Mouse (Mus musculus): Measurements from ENCODE around the gene Spin2d. TPM values are rescaled to one million over a fixed set of nuclear protein-coding genes. Genes with fewer than 3 reads are reported as not detected.
"Not testable (repeated sequence)": the region's sequence is repeated elsewhere in the genome, so short reads cannot be mapped to it uniquely, and the experiment has no call there.

The Spin2d gene
- polyA plus RNA-seq (2015; fragmentation: Nextera tagmentation; extraction: Ambion mirVana) = not detected in 2 replicates

DNA sequence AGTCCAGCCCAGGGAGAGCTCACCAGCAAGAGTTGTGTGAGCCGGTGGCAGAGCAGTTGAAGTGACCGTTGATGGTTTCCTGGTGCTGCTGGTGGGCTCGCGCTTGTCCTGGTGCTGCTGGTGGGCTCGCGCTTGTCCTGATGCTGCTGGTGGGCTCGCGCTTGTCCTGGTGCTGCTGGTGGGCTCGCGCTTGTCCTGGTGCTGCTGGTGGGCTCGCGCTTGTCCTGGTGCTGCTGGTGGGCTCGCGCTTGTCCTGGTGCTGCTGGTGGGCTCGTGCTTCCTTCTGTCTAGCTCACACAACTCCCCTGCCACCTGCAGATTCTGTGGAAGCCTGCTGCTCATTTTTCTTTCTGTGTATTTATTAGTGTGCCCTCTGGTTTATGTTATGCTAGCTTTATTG, at the start of gene Spin2d:
TSS of gene Spin2d (minus strand) at position 101 of the 400 bp plus-strand sequence.
- H3K4me1 ChIP-seq (ENCODE audit: control insufficient read depth, insufficient read depth, low read length); H3K4me2 ChIP-seq (ENCODE audit: low read length); H3K9me3 ChIP-seq (replicated peaks; ENCODE audit: control insufficient read depth, low read length, poor library complexity, severe bottlenecking); ATAC-seq; H3K9ac ChIP-seq (ENCODE audit: low read depth, low read length); H3K36me3 ChIP-seq (ENCODE audit: control insufficient read depth, insufficient read depth, low read length); H3K4me3 ChIP-seq (ENCODE audit: low read depth, low read length); H3K27me3 ChIP-seq (ENCODE audit: control insufficient read depth, insufficient read depth, low read depth, low read length); H3K27ac ChIP-seq (ENCODE audit: low read length): not testable (repeated sequence)
- 84% methylated on average over 6 of the region's 15 CpGs for WGBS

- Histone ChIP-seq H3K4me1 (ENCODE audit: control insufficient read depth, insufficient read depth, low read length) (0 out of 2 replicates have a peak, but pooled peaks cover 3% of the 10 kb centered on the region), H3K9ac (ENCODE audit: low read depth, low read length) (no peak overlapping the region), H3K9me3 (replicated peaks; ENCODE audit: control insufficient read depth, low read length, poor library complexity, severe bottlenecking) (no peaks in the 10 kb centered on the region), H3K27ac (ENCODE audit: low read length) (no peak overlapping the region), H3K4me3 (ENCODE audit: low read depth, low read length) (no peak overlapping the region), H3K4me2 (ENCODE audit: low read length) (no peak overlapping the region), H3K27me3 (ENCODE audit: control insufficient read depth, insufficient read depth, low read depth, low read length) (no peaks in the 10 kb centered on the region), H3K36me3 (ENCODE audit: control insufficient read depth, insufficient read depth, low read length) (no peaks in the 10 kb centered on the region)
- ATAC-seq = no peak
- WGBS = 53% methylated on average over 1 of the region's 1 CpGs
Observed at GRCm38 (mm10) chrX:73225365-73225764, 48.6 kb upstream of the Spin2d start.

GRCm38 (mm10) chrX:73213819-73214564, 37.2 kb upstream of the Spin2d start, which contains the start of gene Xlr4b:
Xlr4b (plus strand) TSS chrX:73214333.
- H3K27ac ChIP-seq (ENCODE audit: low read length); H3K36me3 ChIP-seq (ENCODE audit: control insufficient read depth, insufficient read depth, low read length); H3K4me3 ChIP-seq (ENCODE audit: low read depth, low read length); H3K27me3 ChIP-seq (ENCODE audit: control insufficient read depth, insufficient read depth, low read depth, low read length); ATAC-seq; H3K9ac ChIP-seq (ENCODE audit: low read depth, low read length); H3K4me2 ChIP-seq (ENCODE audit: low read length); H3K9me3 ChIP-seq (replicated peaks; ENCODE audit: control insufficient read depth, low read length, poor library complexity, severe bottlenecking); H3K4me1 ChIP-seq (ENCODE audit: control insufficient read depth, insufficient read depth, low read length): not testable (repeated sequence)
- 78% methylated on average over 12 of the region's 19 CpGs for WGBS

GRCm38 (mm10) chrX:73191934-73192333, 15.1 kb upstream of the Spin2d start, which contains the start of gene Xlr3b:
Xlr3b (plus strand) TSS chrX:73192207.
- not testable (repeated sequence) for H3K4me2 ChIP-seq (ENCODE audit: low read length); H3K4me3 ChIP-seq (ENCODE audit: low read depth, low read length); H3K27ac ChIP-seq (ENCODE audit: low read length); H3K4me1 ChIP-seq (ENCODE audit: control insufficient read depth, insufficient read depth, low read length); H3K36me3 ChIP-seq (ENCODE audit: control insufficient read depth, insufficient read depth, low read length); H3K9me3 ChIP-seq (replicated peaks; ENCODE audit: control insufficient read depth, low read length, poor library complexity, severe bottlenecking); H3K9ac ChIP-seq (ENCODE audit: low read depth, low read length); H3K27me3 ChIP-seq (ENCODE audit: control insufficient read depth, insufficient read depth, low read depth, low read length)
- 91% methylated on average over 6 of the region's 12 CpGs for WGBS
- ATAC-seq = peak; percentile 68; the same call in 1 of the 2 replicates

DNA sequence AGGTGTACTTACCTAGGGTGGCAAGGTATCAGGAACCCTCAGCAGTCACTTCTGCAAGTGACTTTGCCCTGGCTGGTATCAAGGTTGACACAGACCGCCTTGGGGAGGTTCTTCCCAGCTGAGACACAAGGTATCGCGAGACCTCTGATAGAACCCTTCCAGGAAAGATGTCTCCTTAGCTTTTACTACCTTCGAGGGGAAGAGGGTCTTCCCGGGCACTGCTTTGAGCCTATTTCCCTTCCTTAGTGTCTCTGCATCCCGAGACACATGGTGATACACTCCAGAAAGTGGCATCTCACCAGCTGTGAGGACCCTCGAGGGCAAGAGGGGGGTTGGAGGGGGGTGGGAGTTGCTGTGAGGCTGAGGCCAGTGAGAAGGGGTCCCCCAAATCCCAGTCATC, 27.4 kb downstream of the Spin2d start, which contains the start of gene DXBay18:
TSS of gene DXBay18 (minus strand) at position 101 of the 400 bp plus-strand sequence.
- not testable (repeated sequence) for H3K27ac ChIP-seq (ENCODE audit: low read length); H3K4me2 ChIP-seq (ENCODE audit: low read length); H3K36me3 ChIP-seq (ENCODE audit: control insufficient read depth, insufficient read depth, low read length); H3K9me3 ChIP-seq (replicated peaks; ENCODE audit: control insufficient read depth, low read length, poor library complexity, severe bottlenecking); H3K27me3 ChIP-seq (ENCODE audit: control insufficient read depth, insufficient read depth, low read depth, low read length); ATAC-seq; H3K9ac ChIP-seq (ENCODE audit: low read depth, low read length); H3K4me1 ChIP-seq (ENCODE audit: control insufficient read depth, insufficient read depth, low read length); H3K4me3 ChIP-seq (ENCODE audit: low read depth, low read length)
- no CpG with 5 or more reads among the region's 7 CpGs for WGBS

DNA sequence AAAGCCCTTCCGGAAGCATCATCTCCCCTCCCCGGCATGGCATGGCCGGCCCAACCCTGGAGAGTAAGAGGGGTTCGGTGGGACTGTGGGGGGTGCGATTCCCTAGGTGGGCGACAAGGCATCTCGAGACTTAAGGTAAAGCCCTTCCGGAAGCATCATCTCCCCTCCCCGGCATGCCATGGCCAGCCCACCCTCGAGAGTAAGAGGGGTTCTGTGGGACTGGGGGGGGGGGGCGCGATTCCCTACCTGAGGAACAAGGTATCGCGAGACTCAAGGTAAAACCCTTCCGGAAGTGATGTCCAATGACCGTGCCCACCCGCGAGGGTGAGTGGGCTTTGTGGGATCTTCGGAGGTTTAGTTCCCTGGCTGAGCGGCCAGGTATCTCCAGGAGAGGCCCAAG, 28.3 kb downstream of the Spin2d start, which contains the start of gene Xlr5b:
TSS of gene Xlr5b (plus strand) at position 301 of the 400 bp plus-strand sequence.
- H3K4me2 ChIP-seq (ENCODE audit: low read length); H3K27ac ChIP-seq (ENCODE audit: low read length); H3K4me1 ChIP-seq (ENCODE audit: control insufficient read depth, insufficient read depth, low read length); H3K9me3 ChIP-seq (replicated peaks; ENCODE audit: control insufficient read depth, low read length, poor library complexity, severe bottlenecking); H3K27me3 ChIP-seq (ENCODE audit: control insufficient read depth, insufficient read depth, low read depth, low read length); ATAC-seq; H3K9ac ChIP-seq (ENCODE audit: low read depth, low read length); H3K36me3 ChIP-seq (ENCODE audit: control insufficient read depth, insufficient read depth, low read length); H3K4me3 ChIP-seq (ENCODE audit: low read depth, low read length): not testable (repeated sequence)
- WGBS = no CpG with 5 or more reads among the region's 20 CpGs

DNA sequence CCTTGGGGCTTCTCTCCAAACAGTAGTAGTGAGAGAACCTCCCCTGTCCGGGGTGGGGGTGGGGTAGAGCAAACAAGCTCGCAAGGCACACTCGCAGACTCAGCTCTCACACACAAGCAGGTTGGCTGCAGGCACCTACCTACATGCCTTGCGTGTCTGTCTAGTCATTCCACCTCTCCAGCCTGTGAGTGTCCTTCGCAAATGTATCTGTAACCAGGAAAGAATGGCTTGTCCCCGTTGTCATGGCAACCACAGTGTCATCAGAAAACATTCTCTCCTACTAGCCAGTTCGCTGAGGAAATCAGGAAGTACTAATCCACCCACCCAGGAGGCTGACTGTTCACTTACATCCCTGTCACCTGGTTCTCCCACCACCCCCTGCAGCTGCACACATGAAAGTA, 33.6 kb downstream of the Spin2d start:
- peak; percentile 92 for ATAC-seq
- H3K9ac ChIP-seq (ENCODE audit: low read depth, low read length); H3K4me3 ChIP-seq (ENCODE audit: low read depth, low read length); H3K4me2 ChIP-seq (ENCODE audit: low read length); H3K27ac ChIP-seq (ENCODE audit: low read length); H3K36me3 ChIP-seq (ENCODE audit: control insufficient read depth, insufficient read depth, low read length); H3K9me3 ChIP-seq (replicated peaks; ENCODE audit: control insufficient read depth, low read length, poor library complexity, severe bottlenecking); H3K27me3 ChIP-seq (ENCODE audit: control insufficient read depth, insufficient read depth, low read depth, low read length); H3K4me1 ChIP-seq (ENCODE audit: control insufficient read depth, insufficient read depth, low read length): not testable (repeated sequence)
- no CpG with 5 or more reads among the region's 7 CpGs for WGBS

Other genes with a start within 250 kb of the Spin2d start
- 0.97 and 1.3 TPM in 2 replicates for gene Zfp185, start 189.7 kb downstream of the Spin2d start, polyA plus RNA-seq (2015; fragmentation: Nextera tagmentation; extraction: Ambion mirVana)
- gene Pnma5, start 139.9 kb downstream of the Spin2d start, polyA plus RNA-seq (2015; fragmentation: Nextera tagmentation; extraction: Ambion mirVana) = 0.10 and 0.11 TPM in 2 replicates
- 5.5 and 5.6 TPM in 2 replicates for gene Pnma3, start 112.2 kb downstream of the Spin2d start, polyA plus RNA-seq (2015; fragmentation: Nextera tagmentation; extraction: Ambion mirVana)
- gene Xlr4a, start 94.5 kb downstream of the Spin2d start, polyA plus RNA-seq (2015; fragmentation: Nextera tagmentation; extraction: Ambion mirVana) = 0.46 and 0.58 TPM in 2 replicates
- 5.3 and 6.5 TPM in 2 replicates for gene Xlr3a, start 79.9 kb downstream of the Spin2d start, polyA plus RNA-seq (2015; fragmentation: Nextera tagmentation; extraction: Ambion mirVana)
- 2.5 TPM in 2 replicates for gene Gm14685, start 59.9 kb downstream of the Spin2d start, polyA plus RNA-seq (2015; fragmentation: Nextera tagmentation; extraction: Ambion mirVana)
- not detected in 2 replicates for gene Xlr5b, start 28.2 kb downstream of the Spin2d start, polyA plus RNA-seq (2015; fragmentation: Nextera tagmentation; extraction: Ambion mirVana)
- gene DXBay18, start 27.5 kb downstream of the Spin2d start, polyA plus RNA-seq (2015; fragmentation: Nextera tagmentation; extraction: Ambion mirVana) = 1.6 and 2.1 TPM in 2 replicates
- 13.1 and 13.7 TPM in 2 replicates for gene Xlr3b, start 15.2 kb upstream of the Spin2d start, polyA plus RNA-seq (2015; fragmentation: Nextera tagmentation; extraction: Ambion mirVana)
- 0.48 and 0.80 TPM in 2 replicates for gene Xlr4b, start 37.3 kb upstream of the Spin2d start, polyA plus RNA-seq (2015; fragmentation: Nextera tagmentation; extraction: Ambion mirVana)
- gene F8a, start 51.3 kb upstream of the Spin2d start, polyA plus RNA-seq (2015; fragmentation: Nextera tagmentation; extraction: Ambion mirVana) = 35.1 and 37.5 TPM in 2 replicates
- 0.32 TPM in 1 of 2 replicates, not detected in the other for gene Xlr4c, start 66.1 kb upstream of the Spin2d start, polyA plus RNA-seq (2015; fragmentation: Nextera tagmentation; extraction: Ambion mirVana)
- gene Xlr3c, start 88.4 kb upstream of the Spin2d start, polyA plus RNA-seq (2015; fragmentation: Nextera tagmentation; extraction: Ambion mirVana) = not detected in 2 replicates
- gene Xlr5a, start 116.0 kb upstream of the Spin2d start, polyA plus RNA-seq (2015; fragmentation: Nextera tagmentation; extraction: Ambion mirVana) = not detected in 2 replicates
- gene Xlr5c, start 116.0 kb upstream of the Spin2d start, polyA plus RNA-seq (2015; fragmentation: Nextera tagmentation; extraction: Ambion mirVana) = not detected in 2 replicates
- not detected in 2 replicates for gene Gm45015, start 159.9 kb upstream of the Spin2d start, polyA plus RNA-seq (2015; fragmentation: Nextera tagmentation; extraction: Ambion mirVana)
- gene Zfp275, start 165.6 kb upstream of the Spin2d start, polyA plus RNA-seq (2015; fragmentation: Nextera tagmentation; extraction: Ambion mirVana) = 10.8 and 11.0 TPM in 2 replicates
- gene Gm18336, start 221.7 kb upstream of the Spin2d start, polyA plus RNA-seq (2015; fragmentation: Nextera tagmentation; extraction: Ambion mirVana) = 0.08 and 0.11 TPM in 2 replicates
- 2.2 and 2.5 TPM in 2 replicates for gene Zfp92, start 234.1 kb upstream of the Spin2d start, polyA plus RNA-seq (2015; fragmentation: Nextera tagmentation; extraction: Ambion mirVana)

Measured in midbrain, embryonic 16.5 days (tissue).